Mouse (Mus musculus): ENCODE measurements around the gene Rmnd5a.

The Rmnd5a gene

GRCm38 (mm10) chr6:71372041-71372720 is 68.3 kb downstream of the Rmnd5a start:
- DNase-seq (ENCODE audit: inconsistent age in 2 of 2, low spot score in 1 of 2): no peak

GRCm38 (mm10) chr6:71371085-71371605 is 69.3 kb downstream of the Rmnd5a start:
- DNase-seq (ENCODE audit: inconsistent age in 2 of 2, low spot score in 1 of 2): no peak

- DNase-seq (ENCODE audit: inconsistent age in 2 of 2, low spot score in 1 of 2): no peak
These were observed 71.0 kb downstream of the Rmnd5a start for GRCm38 (mm10) chr6:71369416-71369815.

- no peak for DNase-seq (ENCODE audit: inconsistent age in 2 of 2, low spot score in 1 of 2)
These were observed 76.4 kb downstream of the Rmnd5a start for GRCm38 (mm10) chr6:71363995-71364394.

GRCm38 (mm10) chr6:71361156-71361670 is 79.2 kb downstream of the Rmnd5a start:
- no peak for DNase-seq (ENCODE audit: inconsistent age in 2 of 2, low spot score in 1 of 2)

- no peak for DNase-seq (ENCODE audit: inconsistent age in 2 of 2, low spot score in 1 of 2)
These were observed 79.7 kb downstream of the Rmnd5a start for GRCm38 (mm10) chr6:71360751-71361150.

- DNase-seq (ENCODE audit: inconsistent age in 2 of 2, low spot score in 1 of 2): no peak
These were observed 80.2 kb downstream of the Rmnd5a start for GRCm38 (mm10) chr6:71360221-71360620.

- no peak for DNase-seq (ENCODE audit: inconsistent age in 2 of 2, low spot score in 1 of 2)
These were observed 82.9 kb downstream of the Rmnd5a start for GRCm38 (mm10) chr6:71357493-71357892.

- DNase-seq (ENCODE audit: inconsistent age in 2 of 2, low spot score in 1 of 2): no peak
These were observed 86.7 kb downstream of the Rmnd5a start for GRCm38 (mm10) chr6:71353722-71354121.

- no peak for DNase-seq (ENCODE audit: inconsistent age in 2 of 2, low spot score in 1 of 2)
These were observed 87.5 kb downstream of the Rmnd5a start for GRCm38 (mm10) chr6:71352866-71353427.

- no peak for DNase-seq (ENCODE audit: inconsistent age in 2 of 2, low spot score in 1 of 2)
These were observed 88.2 kb downstream of the Rmnd5a start for GRCm38 (mm10) chr6:71352201-71352600.

- DNase-seq (ENCODE audit: inconsistent age in 2 of 2, low spot score in 1 of 2): no peak
These were observed 89.2 kb downstream of the Rmnd5a start for GRCm38 (mm10) chr6:71351201-71351600.

- no peak for DNase-seq (ENCODE audit: inconsistent age in 2 of 2, low spot score in 1 of 2)
These were observed 92.4 kb downstream of the Rmnd5a start for GRCm38 (mm10) chr6:71348006-71348405.

- no peak for DNase-seq (ENCODE audit: inconsistent age in 2 of 2, low spot score in 1 of 2)
These were observed 99.3 kb downstream of the Rmnd5a start for GRCm38 (mm10) chr6:71341179-71341578.

GRCm38 (mm10) chr6:71339351-71339750 is 101.1 kb downstream of the Rmnd5a start:
- DNase-seq (ENCODE audit: inconsistent age in 2 of 2, low spot score in 1 of 2): no peak

- DNase-seq (ENCODE audit: inconsistent age in 2 of 2, low spot score in 1 of 2): no peak
These were observed 101.5 kb downstream of the Rmnd5a start for GRCm38 (mm10) chr6:71338941-71339340.

Measured in adrenal gland, adult (tissue).